Mouse (Mus musculus) neural tube, embryonic 13.5 days (tissue): ENCODE measurements around the gene Rala. TPM values are rescaled to one million over a fixed set of nuclear protein-coding genes. Genes with fewer than 3 reads are reported as not detected.

Source experiments
- polyA plus RNA-seq: library from polyadenylated mRNA; unstranded; fragments of >200 nt; fragmentation: Nextera tagmentation; extraction: Ambion mirVana; gene quantifications from 2 replicates; pipeline ENCODE4 v1.2.1, GENCODE M21; 2015

Rala gene
- polyA plus RNA-seq, 1 experiment from 2014 or later, result 203 TPM

Other genes with a start within 250 kb of the Rala start
- 41.7 and 46.2 TPM in 2 replicates for gene Mplkip, start 249.0 kb downstream of the Rala start, polyA plus RNA-seq
- gene Sugct, start 248.7 kb downstream of the Rala start, polyA plus RNA-seq, result 3.2 and 4.9 TPM in 2 replicates
- 15.1 and 16.6 TPM in 2 replicates for gene Cdk13, start 139.1 kb downstream of the Rala start, polyA plus RNA-seq
- 86.0 and 93.3 TPM in 2 replicates for gene Yae1d1, start 49.1 kb upstream of the Rala start, polyA plus RNA-seq